Mouse (Mus musculus): ENCODE data around the gene Hist1h3h. TPM values are rescaled to one million over a fixed set of nuclear protein-coding genes. Genes with fewer than 3 reads are reported as not detected.

The Hist1h3h gene
- polyA plus RNA-seq, 1 experiment = not detected

DNA sequence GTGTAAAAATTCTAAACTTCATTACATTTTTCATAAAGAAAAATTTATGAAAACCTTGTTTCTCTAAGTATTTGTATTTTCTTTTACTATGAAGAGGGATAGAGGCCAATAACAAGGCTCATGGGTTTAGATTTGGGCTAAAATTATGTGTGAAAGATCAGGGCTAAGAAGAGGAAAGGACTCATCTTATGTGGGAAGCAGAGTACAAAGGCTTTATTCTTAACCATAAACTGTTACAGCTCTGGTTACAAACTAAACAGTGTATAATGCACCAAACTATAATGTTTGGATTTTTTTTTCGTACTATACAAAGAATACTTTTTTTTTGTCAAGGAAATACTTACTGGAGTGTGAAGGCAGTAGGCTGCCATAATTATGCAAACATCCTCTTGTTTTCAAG is 38.2 kb downstream of the Hist1h3h start:
- Histone ChIP-seq H3K4me3 (ENCODE audit: insufficient read depth, low read depth, low read length) (no peak overlapping the region), H3K4me1 (ENCODE audit: control insufficient read depth, insufficient read depth, low read length) (peaks cover 2% of the 10 kb centered on the region; the same call in 1 of the 2 replicates), H3K27ac (ENCODE audit: insufficient read depth, low read depth, low read length) (no peak overlapping the region)
- TF ChIP-seq CTCF (IDR thresholded peaks at IDR 0.05; ENCODE audit: insufficient read depth, low read depth, low read length) (no peak), POLR2A (IDR thresholded peaks at IDR 0.05; ENCODE audit: insufficient read depth, low read depth, low read length) (no peak)
- WGBS = 52% methylated on average over 1 of the region's 1 CpGs

Other genes with a start within 250 kb of the Hist1h3h start
- gene Nkapl, start 249.2 kb upstream of the Hist1h3h start, polyA plus RNA-seq (2012; ENCODE audit: insufficient read depth, insufficient read length, low replicate concordance, missing spikeins) = not detected in 2 replicates
- gene Zkscan4, start 238.8 kb upstream of the Hist1h3h start, polyA plus RNA-seq (2012; ENCODE audit: insufficient read depth, insufficient read length, low replicate concordance, missing spikeins) = not detected in 2 replicates
- not detected in 2 replicates for gene Gm10065, start 238.2 kb upstream of the Hist1h3h start, polyA plus RNA-seq (2012; ENCODE audit: insufficient read depth, insufficient read length, low replicate concordance, missing spikeins)
- not detected in 2 replicates for gene AK157302, start 222.4 kb upstream of the Hist1h3h start, polyA plus RNA-seq (2012; ENCODE audit: insufficient read depth, insufficient read length, low replicate concordance, missing spikeins)
- not detected in 2 replicates for gene Gm11273, start 216.2 kb upstream of the Hist1h3h start, polyA plus RNA-seq (2012; ENCODE audit: insufficient read depth, insufficient read length, low replicate concordance, missing spikeins)
- not detected in 2 replicates for gene Zkscan8, start 186.5 kb upstream of the Hist1h3h start, polyA plus RNA-seq (2012; ENCODE audit: insufficient read depth, insufficient read length, low replicate concordance, missing spikeins)
- not detected in 2 replicates for gene Olfr1366, start 174.9 kb upstream of the Hist1h3h start, polyA plus RNA-seq (2012; ENCODE audit: insufficient read depth, insufficient read length, low replicate concordance, missing spikeins)
- gene Olfr1535, start 157.8 kb upstream of the Hist1h3h start, polyA plus RNA-seq (2012; ENCODE audit: insufficient read depth, insufficient read length, low replicate concordance, missing spikeins) = not detected in 2 replicates
- not detected in 2 replicates for gene Olfr1364, start 135.9 kb upstream of the Hist1h3h start, polyA plus RNA-seq (2012; ENCODE audit: insufficient read depth, insufficient read length, low replicate concordance, missing spikeins)
- not detected in 2 replicates for gene Olfr1362, start 103.6 kb upstream of the Hist1h3h start, polyA plus RNA-seq (2012; ENCODE audit: insufficient read depth, insufficient read length, low replicate concordance, missing spikeins)
- gene Olfr11, start 75.1 kb upstream of the Hist1h3h start, polyA plus RNA-seq (2012; ENCODE audit: insufficient read depth, insufficient read length, low replicate concordance, missing spikeins) = not detected in 2 replicates
- not detected in 2 replicates for gene Olfr1361, start 54.3 kb upstream of the Hist1h3h start, polyA plus RNA-seq (2012; ENCODE audit: insufficient read depth, insufficient read length, low replicate concordance, missing spikeins)
- not detected in 2 replicates for gene Olfr1360, start 40.3 kb upstream of the Hist1h3h start, polyA plus RNA-seq (2012; ENCODE audit: insufficient read depth, insufficient read length, low replicate concordance, missing spikeins)
- gene Olfr1359, start 19.5 kb upstream of the Hist1h3h start, polyA plus RNA-seq (2012; ENCODE audit: insufficient read depth, insufficient read length, low replicate concordance, missing spikeins) = not detected in 2 replicates
- gene Hist1h2bl, start 1.5 kb upstream of the Hist1h3h start, polyA plus RNA-seq (2012; ENCODE audit: insufficient read depth, insufficient read length, low replicate concordance, missing spikeins) = not detected in 2 replicates
- gene Hist1h2ai, start 1.2 kb upstream of the Hist1h3h start, polyA plus RNA-seq (2012; ENCODE audit: insufficient read depth, insufficient read length, low replicate concordance, missing spikeins) = not detected in 2 replicates
- not detected in 2 replicates for gene Hist1h2bm, start 4.4 kb downstream of the Hist1h3h start, polyA plus RNA-seq (2012; ENCODE audit: insufficient read depth, insufficient read length, low replicate concordance, missing spikeins)
- not detected in 2 replicates for gene Hist1h4j, start 17.4 kb downstream of the Hist1h3h start, polyA plus RNA-seq (2012; ENCODE audit: insufficient read depth, insufficient read length, low replicate concordance, missing spikeins)
- gene Hist1h4k, start 32.8 kb downstream of the Hist1h3h start, polyA plus RNA-seq (2012; ENCODE audit: insufficient read depth, insufficient read length, low replicate concordance, missing spikeins) = not detected in 2 replicates
- not detected in 2 replicates for gene Hist1h2ak, start 36.2 kb downstream of the Hist1h3h start, polyA plus RNA-seq (2012; ENCODE audit: insufficient read depth, insufficient read length, low replicate concordance, missing spikeins)
- not detected in 2 replicates for gene Hist1h2bn, start 36.5 kb downstream of the Hist1h3h start, polyA plus RNA-seq (2012; ENCODE audit: insufficient read depth, insufficient read length, low replicate concordance, missing spikeins)
- not detected in 2 replicates for gene Hist1h1b, start 63.0 kb downstream of the Hist1h3h start, polyA plus RNA-seq (2012; ENCODE audit: insufficient read depth, insufficient read length, low replicate concordance, missing spikeins)
- gene Hist1h3i, start 65.7 kb downstream of the Hist1h3h start, polyA plus RNA-seq (2012; ENCODE audit: insufficient read depth, insufficient read length, low replicate concordance, missing spikeins) = not detected in 2 replicates
- not detected in 2 replicates for gene Hist1h2an, start 69.6 kb downstream of the Hist1h3h start, polyA plus RNA-seq (2012; ENCODE audit: insufficient read depth, insufficient read length, low replicate concordance, missing spikeins)
- gene Hist1h2bp, start 69.8 kb downstream of the Hist1h3h start, polyA plus RNA-seq (2012; ENCODE audit: insufficient read depth, insufficient read length, low replicate concordance, missing spikeins) = not detected in 2 replicates
- not detected in 2 replicates for gene Hist1h2bq, start 92.5 kb downstream of the Hist1h3h start, polyA plus RNA-seq (2012; ENCODE audit: insufficient read depth, insufficient read length, low replicate concordance, missing spikeins)
- gene Hist1h2ao, start 92.8 kb downstream of the Hist1h3h start, polyA plus RNA-seq (2012; ENCODE audit: insufficient read depth, insufficient read length, low replicate concordance, missing spikeins) = not detected in 2 replicates
- gene Hist1h4m, start 94.1 kb downstream of the Hist1h3h start, polyA plus RNA-seq (2012; ENCODE audit: insufficient read depth, insufficient read length, low replicate concordance, missing spikeins) = not detected in 2 replicates
- not detected in 2 replicates for gene Hist1h4n, start 114.5 kb downstream of the Hist1h3h start, polyA plus RNA-seq (2012; ENCODE audit: insufficient read depth, insufficient read length, low replicate concordance, missing spikeins)
- not detected in 2 replicates for gene Hist1h2ap, start 115.8 kb downstream of the Hist1h3h start, polyA plus RNA-seq (2012; ENCODE audit: insufficient read depth, insufficient read length, low replicate concordance, missing spikeins)
- not detected in 2 replicates for gene Hist1h2br, start 116.1 kb downstream of the Hist1h3h start, polyA plus RNA-seq (2012; ENCODE audit: insufficient read depth, insufficient read length, low replicate concordance, missing spikeins)
- gene Zfp184, start 227.4 kb downstream of the Hist1h3h start, polyA plus RNA-seq (2012; ENCODE audit: insufficient read depth, insufficient read length, low replicate concordance, missing spikeins) = not detected in 2 replicates

Data from olfactory bulb, adult 2 months (tissue).